Mouse (Mus musculus) testis, adult 2 months (tissue): ENCODE results near the gene Stk10.

ENCODE experiments used
- CTCF ChIP-seq: fragments of 200-500 bp; IDR thresholded peaks from 2 replicates; pipeline ENCODE4 v1.5.1; 2012; ENCODE audit warnings: low read depth, mild to moderate bottlenecking, inconsistent platforms, low read length, moderate library complexity; ENCODE audit not compliant: control insufficient read depth, insufficient read depth, insufficient replicate concordance
- POLR2A ChIP-seq: fragments of 200-500 bp; IDR thresholded peaks from 2 replicates; pipeline ENCODE4 v1.6.1; 2012; ENCODE audit warnings: low read depth, mild to moderate bottlenecking, inconsistent platforms, low read length, moderate library complexity; ENCODE audit not compliant: control insufficient read depth

- TF ChIP-seq CTCF (no peak), POLR2A (no peak)
Measured at GRCm38 (mm10) chr11:32623236-32623635, 90.1 kb downstream of the Stk10 start.
